Comparison of ENCODE assay signal across 8 mouse cellular contexts in the genomic region with DNA sequence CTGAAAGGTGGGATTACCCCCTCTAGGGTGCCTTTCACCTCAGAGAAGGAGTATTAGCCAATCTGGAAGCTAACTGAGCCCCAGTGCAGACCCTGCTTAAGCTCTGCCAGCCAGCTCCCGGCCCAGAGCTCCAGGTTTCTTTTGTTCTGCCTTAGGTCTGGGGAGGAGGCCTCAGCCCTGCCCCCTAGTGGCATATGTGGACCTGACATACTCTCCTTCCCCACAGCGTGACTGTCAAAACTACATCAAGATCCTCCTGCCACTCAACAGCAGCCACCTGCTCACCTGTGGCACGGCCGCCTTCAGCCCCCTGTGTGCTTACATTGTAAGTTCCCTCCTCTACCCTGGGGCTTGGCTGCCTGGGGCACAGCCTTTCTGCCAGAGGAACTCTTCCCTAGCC. TPM values are rescaled to one million over a fixed set of nuclear protein-coding genes. Genes with fewer than 3 reads are reported as not detected.
DNase-seq lines count a peak whose midpoint lies in the region; ATAC-seq and TF ChIP-seq lines count a peak whose summit lies in the region.

No protein-coding gene starts in this region.

- H3K9ac ChIP-seq in hindbrain, embryonic 15.5 days, result no peak overlapping the region

- DNase-seq in kidney, adult 18-20 months, result peak; percentile 83
- DNase-seq in kidney, adult 11 months, result no peak
- peak; percentile 78 to 87 for DNase-seq in cerebellum, postnatal 4 days (ENCODE audit: low spot score in 2 of 2)
- DNase-seq in gastrocnemius, adult 2 months, result peak; percentile 80
- peak; percentile 53 to 82 for DNase-seq in left cerebral cortex, postnatal 10 days (ENCODE audit: extremely low spot score in 1 of 2, low spot score in 2 of 2)
- peak; percentile 62 for DNase-seq in right cerebral cortex, postnatal 25 days

- peaks cover 8% of the 10 kb centered on the region for H3K4me1 ChIP-seq in hindbrain, embryonic 15.5 days (replicated peaks)

- TF ChIP-seq CTCF in gastrocnemius, adult 2 months (IDR thresholded peaks at IDR 0.05), result peak; percentile 92

- no peaks in the 10 kb centered on the region for H3K9me3 ChIP-seq in hindbrain, embryonic 15.5 days

- H3K27ac ChIP-seq in gastrocnemius, adult 2 months, result no peak overlapping the region
- H3K27ac ChIP-seq in hindbrain, embryonic 15.5 days (replicated peaks), result peak overlapping the region; percentile 61

- no peak overlapping the region for H3K4me3 ChIP-seq in gastrocnemius, adult 2 months
- no peak overlapping the region for H3K4me3 ChIP-seq in hindbrain, embryonic 15.5 days

- peak; percentile 82 for ATAC-seq in hindbrain, embryonic 15.5 days (ENCODE audit: low FRiP score, low read depth)
- ATAC-seq in megakaryocyte progenitor cell, adult 5-6 weeks (replicated peaks; ENCODE audit: poor library complexity), result peak; percentile 92

- WGBS in hindbrain, embryonic 15.5 days, result 17% methylated on average over 4 of the region's 4 CpGs

- H3K4me2 ChIP-seq in hindbrain, embryonic 15.5 days, result no peak overlapping the region

- H3K36me3 ChIP-seq in hindbrain, embryonic 15.5 days, result peaks cover 47% of the 10 kb centered on the region

- intact Hi-C loops in gastrocnemius, adult 2 months (cut with DNase I), result loop anchor here (1.0 to 2.0 kb wide), 2 partner anchors 58 to 75 kb away; no protein-coding TSS in a partner anchor
- intact Hi-C loops in left cerebral cortex, postnatal 10 days (cut with DNase I), result loop anchor here (5.0 kb wide), 1 partner anchor 73 kb away; no protein-coding TSS in a partner anchor

- H3K27me3 ChIP-seq in hindbrain, embryonic 15.5 days, result no peaks in the 10 kb centered on the region

RNA-seq across cellular contexts. Expression of a gene that starts 17.2 kb away (rescaled TPM):
- total RNA-seq in gastrocnemius, adult 2 months (2021), result 1 to 10 TPM; 5.6 to 9.0 TPM
- polyA plus RNA-seq in hindbrain, embryonic 15.5 days (2015; fragmentation: Nextera tagmentation; extraction: Ambion mirVana), result 36.4 and 38.3 TPM in 2 replicates
- 10 to 100 TPM; 19.4 to 21.2 TPM for total RNA-seq in left cerebral cortex, postnatal 10 days (2021)
- total RNA-seq in megakaryocyte progenitor cell, adult 5-6 weeks (2015), result 65.0 and 67.2 TPM in 2 replicates
- 32.7 and 43.8 TPM in 2 replicates for total RNA-seq in megakaryocyte progenitor cell, adult 5-6 weeks (2017)

RNA-seq across cellular contexts. Expression of a gene that starts 17.3 kb away (rescaled TPM):
- under 1 TPM; 0.79 to 0.86 TPM for total RNA-seq in gastrocnemius, adult 2 months (2021)
- 4.5 and 4.6 TPM in 2 replicates for polyA plus RNA-seq in hindbrain, embryonic 15.5 days (2015; fragmentation: Nextera tagmentation; extraction: Ambion mirVana)
- total RNA-seq in left cerebral cortex, postnatal 10 days (2021), result 1 to 10 TPM; 6.0 to 7.0 TPM
- total RNA-seq in megakaryocyte progenitor cell, adult 5-6 weeks (2015), result 7.1 TPM in 2 replicates
- total RNA-seq in megakaryocyte progenitor cell, adult 5-6 weeks (2017), result 2.0 and 2.4 TPM in 2 replicates

RNA-seq across cellular contexts. Expression of a gene that starts 28.8 kb away (rescaled TPM):
- 1 to 10 TPM; 1.8 to 2.1 TPM for total RNA-seq in gastrocnemius, adult 2 months (2021)
- polyA plus RNA-seq in hindbrain, embryonic 15.5 days (2015; fragmentation: Nextera tagmentation; extraction: Ambion mirVana), result 22.7 and 25.7 TPM in 2 replicates
- 10 to 100 TPM; 23.5 to 23.7 TPM for total RNA-seq in left cerebral cortex, postnatal 10 days (2021)
- 6.6 and 7.7 TPM in 2 replicates for total RNA-seq in megakaryocyte progenitor cell, adult 5-6 weeks (2015)
- total RNA-seq in megakaryocyte progenitor cell, adult 5-6 weeks (2017), result 5.3 and 8.1 TPM in 2 replicates

RNA-seq across cellular contexts. Expression of a gene that starts 30.8 kb away (rescaled TPM):
- total RNA-seq in gastrocnemius, adult 2 months (2021), result under 1 TPM in 1 of 2 experiments, not detected in 1; 0.15 TPM
- polyA plus RNA-seq in hindbrain, embryonic 15.5 days (2015; fragmentation: Nextera tagmentation; extraction: Ambion mirVana), result 1.9 and 2.5 TPM in 2 replicates
- 1 to 10 TPM; 1.3 to 2.2 TPM for total RNA-seq in left cerebral cortex, postnatal 10 days (2021)
- 1.5 TPM in 1 of 2 replicates, not detected in the other for total RNA-seq in megakaryocyte progenitor cell, adult 5-6 weeks (2015)
- not detected in 2 replicates for total RNA-seq in megakaryocyte progenitor cell, adult 5-6 weeks (2017)

RNA-seq across cellular contexts. Expression of a gene that starts 45.6 kb away (rescaled TPM):
- 10 to 100 TPM; 19.8 to 25.0 TPM for total RNA-seq in gastrocnemius, adult 2 months (2021)
- polyA plus RNA-seq in hindbrain, embryonic 15.5 days (2015; fragmentation: Nextera tagmentation; extraction: Ambion mirVana), result 65.2 and 73.8 TPM in 2 replicates
- total RNA-seq in left cerebral cortex, postnatal 10 days (2021), result 10 to 100 TPM; 43.9 to 46.8 TPM
- 27.6 and 29.4 TPM in 2 replicates for total RNA-seq in megakaryocyte progenitor cell, adult 5-6 weeks (2015)
- total RNA-seq in megakaryocyte progenitor cell, adult 5-6 weeks (2017), result 24.6 and 25.9 TPM in 2 replicates
